In the genomic region with DNA sequence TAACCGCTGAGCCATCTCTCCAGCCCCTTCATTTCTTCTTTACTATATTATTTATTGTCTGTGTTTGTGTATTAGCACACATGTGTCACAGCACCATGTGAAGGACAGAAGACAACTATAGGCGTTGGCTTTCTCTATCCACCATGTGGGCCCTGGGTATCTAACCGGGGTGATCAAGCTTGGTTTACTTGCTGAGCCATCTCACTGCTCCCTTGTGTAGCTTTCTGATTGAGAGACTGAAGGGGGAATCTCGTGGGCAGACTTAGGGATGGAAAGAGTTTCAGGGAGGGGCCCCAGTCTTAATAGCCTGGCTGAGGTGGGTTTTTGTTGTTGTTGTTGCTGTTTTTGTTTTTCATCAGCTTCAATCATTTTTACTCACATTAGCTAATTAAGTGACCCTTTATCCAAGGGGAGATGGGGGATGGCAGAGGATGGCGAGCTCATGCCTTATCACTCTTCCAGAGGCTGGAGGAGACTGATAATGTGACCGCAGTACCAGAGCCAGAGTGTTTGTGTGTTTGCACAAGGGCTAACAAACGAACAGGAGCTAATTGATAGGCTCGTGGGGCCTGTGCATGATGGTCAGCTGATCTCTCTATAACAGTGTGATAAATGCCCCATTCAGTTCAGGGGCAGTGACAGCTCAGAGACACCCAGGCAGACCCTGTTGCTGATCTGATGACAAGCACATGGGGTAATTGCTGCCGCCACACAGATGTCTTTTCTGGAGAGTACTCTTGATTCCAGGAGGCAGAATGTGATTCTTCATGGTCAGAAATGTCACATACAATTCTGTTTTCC, we compare ENCODE assay signal across 1 mouse cellular context.
TF ChIP-seq lines count a peak whose summit lies in the region.

No protein-coding gene starts in this region.

TF ChIP-seq in MEL, 35 proteins besides CTCF, POLR2A, EP300 and RAD21:
- TF ChIP-seq NELFE (IDR thresholded peaks at IDR 0.05; ENCODE audit: low read depth, low read length) (no peak), RCOR1 (IDR thresholded peaks at IDR 0.05; ENCODE audit: low read depth, low read length) (peak; percentile 86), USF1 (IDR thresholded peaks at IDR 0.05; ENCODE audit: low read depth, low read length) (peak; percentile 87), TBP (IDR thresholded peaks at IDR 0.05; ENCODE audit: low read depth, low read length) (peak; percentile 89), SMC3 (IDR thresholded peaks at IDR 0.05; ENCODE audit: low read depth, low read length) (no peak), ZMIZ1 (IDR thresholded peaks at IDR 0.05; ENCODE audit: low read depth, low read length) (no peak), ZKSCAN1 (IDR thresholded peaks at IDR 0.05; ENCODE audit: low read depth, low read length) (no peak), GABPA (IDR thresholded peaks at IDR 0.05; ENCODE audit: low read depth, low read length) (no peak), ELF1 (IDR thresholded peaks at IDR 0.05; ENCODE audit: low read depth, low read length) (no peak), POLR2AphosphoS5 (IDR thresholded peaks at IDR 0.05; ENCODE audit: borderline replicate concordance, low read depth, low read length) (no peak), ZC3H11A (IDR thresholded peaks at IDR 0.05; ENCODE audit: low read depth, low read length) (no peak), SIN3A (IDR thresholded peaks at IDR 0.05; ENCODE audit: low read length) (peak; percentile 89), GATA1 (IDR thresholded peaks at IDR 0.05; ENCODE audit: low read depth, low read length) (peak; percentile 98), ETS1 (IDR thresholded peaks at IDR 0.05; ENCODE audit: low read depth, low read length) (peak; percentile 87), E2F4 (IDR thresholded peaks at IDR 0.05; ENCODE audit: borderline replicate concordance, low read depth, low read length) (no peak), KAT2A (conservative IDR thresholded peaks at IDR 0.05; ENCODE audit: low read depth, low read length) (no peak), TAL1 (IDR thresholded peaks at IDR 0.05; ENCODE audit: low read length) (peak; percentile 89), CHD1 (IDR thresholded peaks at IDR 0.05; ENCODE audit: low read depth, low read length) (no peak), JUND (IDR thresholded peaks at IDR 0.05; ENCODE audit: low read depth, low read length) (no peak), NRF1 (IDR thresholded peaks at IDR 0.05; ENCODE audit: insufficient read depth, low read depth, low read length, poor library complexity, severe bottlenecking) (no peak), MXI1 (IDR thresholded peaks at IDR 0.05; ENCODE audit: low read depth, low read length) (peak; percentile 58), MAFK (IDR thresholded peaks at IDR 0.05; ENCODE audit: borderline replicate concordance, low read depth, low read length) (no peak), MAX (IDR thresholded peaks at IDR 0.05; ENCODE audit: low read length) (peak; percentile 54; the same call in 1 of the 2 replicates), CHD2 (IDR thresholded peaks at IDR 0.05; ENCODE audit: low read length) (no peak; the same call in 1 of the 2 replicates), MEF2A (IDR thresholded peaks at IDR 0.05; ENCODE audit: extremely low read depth, insufficient replicate concordance, low read depth, low read length, poor library complexity, severe bottlenecking) (no peak), USF2 (IDR thresholded peaks at IDR 0.05; ENCODE audit: borderline replicate concordance in 1 of 2, insufficient read depth in 1 of 2, low read depth in 1 of 2, low read length in 2 of 2) (0 out of 4 replicates have a peak, but pooled peaks of 1 of the 2 experiments have one; percentile 30), POLR2AphosphoS2 (IDR thresholded peaks at IDR 0.05; ENCODE audit: low read length) (no peak), UBTF (IDR thresholded peaks at IDR 0.05; ENCODE audit: borderline replicate concordance, insufficient read depth, low read depth, low read length) (no peak), BHLHE40 (IDR thresholded peaks at IDR 0.05; ENCODE audit: borderline replicate concordance, low read depth, low read length) (peak; percentile 74; the same call in 1 of the 2 replicates), MAZ (IDR thresholded peaks at IDR 0.05; ENCODE audit: low read depth, low read length) (no peak), HCFC1 (IDR thresholded peaks at IDR 0.05; ENCODE audit: low read depth, low read length) (no peak), MYC (IDR thresholded peaks at IDR 0.05; ENCODE audit: low read depth, low read length) (no peak), ZNF384 (IDR thresholded peaks at IDR 0.05; ENCODE audit: low read depth, low read length) (no peak), MYB (IDR thresholded peaks at IDR 0.05; ENCODE audit: low read depth, low read length) (0 out of 2 replicates have a peak, but pooled peaks have one; percentile 36), TCF12 (IDR thresholded peaks at IDR 0.05; ENCODE audit: low read depth, low read length) (peak; percentile 95)
